Mouse (Mus musculus) CH12.LX (cell line): ENCODE results near the gene Cst9. TPM values are rescaled to one million over a fixed set of nuclear protein-coding genes. Genes with fewer than 3 reads are reported as not detected.
A peak's percentile ranks its signal among the peaks of the same experiment; 100 is the strongest.

Experiments used
- DNase-seq: peaks from one replicate; pipeline ENCODE4 v3.0.0-alpha.2; 2013; ENCODE audit errors: extremely low read depth
- H3K27ac ChIP-seq: 2 replicates; pipeline ENCODE4 v1.5.1; 2012; ENCODE audit warnings: low read depth, mild to moderate bottlenecking, control low read depth, moderate library complexity; ENCODE audit not compliant: insufficient read depth
- H3K27me3 ChIP-seq: replicated peaks from 2 replicates; pipeline ENCODE3; 2012; ENCODE audit warnings: inconsistent platforms
- H3K36me3 ChIP-seq, 2 experiments: replicated peaks in 1 of 2; 2 replicates each; pipeline versions ENCODE3 to v1.6.1; 2012; ENCODE audit warnings: inconsistent platforms in 1 of 2, low read length in 1 of 2, mild to moderate bottlenecking in 1 of 2, mixed read lengths in 1 of 2, moderate library complexity in 1 of 2; ENCODE audit not compliant: control insufficient read depth in 1 of 2, insufficient read depth in 1 of 2
- H3K4me1 ChIP-seq, 2 experiments: 2 replicates each; pipeline ENCODE4 v1.6.1; 2012; ENCODE audit warnings: inconsistent platforms in 1 of 2, moderate library complexity in 1 of 2; ENCODE audit not compliant: insufficient read depth in 2 of 2, control insufficient read depth in 1 of 2
- H3K4me2 ChIP-seq: 2 replicates; pipeline ENCODE4 v1.6.1; 2012; ENCODE audit warnings: low read depth, mild to moderate bottlenecking, control low read depth; ENCODE audit not compliant: poor library complexity, insufficient read depth, severe bottlenecking
- H3K4me3 ChIP-seq, 3 experiments: fragments of 150-350 bp in 1 of 3; sonication (generic) in 1 of 3; replicated peaks in 1 of 3; 2 replicates each; pipeline versions ENCODE3 to v1.5.1; 2011 to 2012; ENCODE audit warnings: low read depth in 2 of 3, low read length in 2 of 3, mild to moderate bottlenecking in 2 of 3, moderate library complexity in 2 of 3, control low read depth in 1 of 3, improper control_type of control experiment in 1 of 3, inconsistent platforms in 1 of 3, mixed read lengths in 1 of 3; ENCODE audit not compliant: poor library complexity in 1 of 3
- H3K79me2 ChIP-seq: replicated peaks from 2 replicates; pipeline ENCODE4 v1.6.1; 2012; ENCODE audit warnings: mild to moderate bottlenecking, moderate library complexity; ENCODE audit not compliant: control insufficient read depth, poor library complexity, insufficient read depth, severe bottlenecking; ENCODE audit errors: extremely low read depth
- H3K9ac ChIP-seq: 2 replicates; pipeline ENCODE4 v1.6.1; 2012; ENCODE audit warnings: low read depth, mild to moderate bottlenecking, control low read depth, moderate library complexity; ENCODE audit not compliant: insufficient read depth
- H3K9me3 ChIP-seq: replicated peaks from 2 replicates; pipeline ENCODE3; 2012; ENCODE audit warnings: low read length, inconsistent platforms, mixed read lengths
- BHLHE40 ChIP-seq: IDR thresholded peaks from 2 replicates; pipeline ENCODE4 v1.6.1; 2011; ENCODE audit warnings: mild to moderate bottlenecking, low read depth, low read length, improper control_type of control experiment
- CHD1 ChIP-seq: IDR thresholded peaks from 2 replicates; pipeline ENCODE4 v1.6.1; 2012; ENCODE audit warnings: low read depth, low read length, improper control_type of control experiment, inconsistent platforms
- CHD2 ChIP-seq: IDR thresholded peaks from 2 replicates; pipeline ENCODE4 v1.6.1; 2011; ENCODE audit warnings: low read length, improper control_type of control experiment
- ELF1 ChIP-seq: IDR thresholded peaks from 2 replicates; pipeline ENCODE4 v1.6.1; 2014; ENCODE audit warnings: low read depth, mild to moderate bottlenecking, inconsistent platforms, low read length, improper control_type of control experiment
- EP300 ChIP-seq: IDR thresholded peaks from 2 replicates; pipeline ENCODE4 v1.6.1; 2011; ENCODE audit warnings: low read length, improper control_type of control experiment
- ETS1 ChIP-seq: conservative IDR thresholded peaks from 2 replicates; pipeline ENCODE4 v1.6.1; 2012; ENCODE audit warnings: low read depth, mild to moderate bottlenecking, inconsistent platforms, low read length, improper control_type of control experiment, moderate library complexity
- GABPA ChIP-seq: IDR thresholded peaks from 2 replicates; pipeline ENCODE4 v1.6.1; 2012; ENCODE audit warnings: low read depth, low read length, improper control_type of control experiment, inconsistent platforms; ENCODE audit not compliant: insufficient replicate concordance
- HCFC1 ChIP-seq: IDR thresholded peaks from 2 replicates; pipeline ENCODE4 v1.6.1; 2012; ENCODE audit warnings: low read depth, mild to moderate bottlenecking, inconsistent platforms, low read length, improper control_type of control experiment
- IRF4 ChIP-seq: IDR thresholded peaks from 2 replicates; pipeline ENCODE4 v1.6.1; 2014; ENCODE audit warnings: low read depth, mild to moderate bottlenecking, inconsistent platforms, low read length, improper control_type of control experiment
- KAT2A ChIP-seq: IDR thresholded peaks from 2 replicates; pipeline ENCODE4 v1.6.1; 2012; ENCODE audit warnings: low read length, improper control_type of control experiment, inconsistent platforms; ENCODE audit not compliant: insufficient replicate concordance
- MAFK ChIP-seq: IDR thresholded peaks from 2 replicates; pipeline ENCODE4 v1.6.1; 2011; ENCODE audit warnings: low read length, improper control_type of control experiment; ENCODE audit not compliant: insufficient replicate concordance
- MAX ChIP-seq: IDR thresholded peaks from 2 replicates; pipeline ENCODE4 v1.6.1; 2011; ENCODE audit warnings: low read length, improper control_type of control experiment
- MAZ ChIP-seq: IDR thresholded peaks from 2 replicates; pipeline ENCODE4 v1.6.1; 2012; ENCODE audit warnings: low read depth, mild to moderate bottlenecking, inconsistent platforms, low read length, improper control_type of control experiment, moderate library complexity
- MEF2A ChIP-seq: IDR thresholded peaks from 2 replicates; pipeline ENCODE4 v1.6.1; 2014; ENCODE audit warnings: low read depth, mild to moderate bottlenecking, inconsistent platforms, low read length, improper control_type of control experiment, borderline replicate concordance
- MXI1 ChIP-seq: IDR thresholded peaks from 2 replicates; pipeline ENCODE4 v1.6.1; 2011; ENCODE audit warnings: mild to moderate bottlenecking, low read depth, low read length, improper control_type of control experiment
- MYC ChIP-seq: IDR thresholded peaks from 2 replicates; pipeline ENCODE4 v1.6.1; 2011; ENCODE audit warnings: low read depth, mild to moderate bottlenecking, improper control_type of control experiment, low read length
- NELFE ChIP-seq: IDR thresholded peaks from 2 replicates; pipeline ENCODE4 v1.6.1; 2011; ENCODE audit warnings: low read depth, low read length, improper control_type of control experiment
- NRF1 ChIP-seq: IDR thresholded peaks from 2 replicates; pipeline ENCODE4 v1.6.1; 2014; ENCODE audit warnings: low read depth, mild to moderate bottlenecking, inconsistent platforms, low read length, improper control_type of control experiment, moderate library complexity
- POLR2AphosphoS2 ChIP-seq: IDR thresholded peaks from 2 replicates; pipeline ENCODE4 v1.6.1; 2011; ENCODE audit warnings: low read depth, low read length, improper control_type of control experiment
- RAD21 ChIP-seq: IDR thresholded peaks from 2 replicates; pipeline ENCODE4 v1.6.1; 2011; ENCODE audit warnings: low read depth, mild to moderate bottlenecking, low read length, improper control_type of control experiment, moderate library complexity
- RCOR1 ChIP-seq: conservative IDR thresholded peaks from 2 replicates; pipeline ENCODE4 v1.6.1; 2012; ENCODE audit warnings: low read depth, mild to moderate bottlenecking, inconsistent platforms, low read length, improper control_type of control experiment
- SIN3A ChIP-seq: IDR thresholded peaks from 2 replicates; pipeline ENCODE4 v1.6.1; 2012; ENCODE audit warnings: low read length, improper control_type of control experiment, inconsistent platforms
- TBP ChIP-seq: conservative IDR thresholded peaks from 2 replicates; pipeline ENCODE4 v1.6.1; 2011; ENCODE audit warnings: low read depth, low read length, improper control_type of control experiment
- TCF12 ChIP-seq: IDR thresholded peaks from 2 replicates; pipeline ENCODE4 v1.6.1; 2014; ENCODE audit warnings: low read depth, mild to moderate bottlenecking, inconsistent platforms, low read length, improper control_type of control experiment
- UBTF ChIP-seq: IDR thresholded peaks from 2 replicates; pipeline ENCODE4 v1.6.1; 2012; ENCODE audit warnings: low read depth, mild to moderate bottlenecking, inconsistent platforms, low read length, improper control_type of control experiment, moderate library complexity
- USF1 ChIP-seq: IDR thresholded peaks from 2 replicates; pipeline ENCODE4 v1.6.1; 2014; ENCODE audit warnings: low read depth, mild to moderate bottlenecking, inconsistent platforms, low read length, improper control_type of control experiment
- USF2 ChIP-seq: conservative IDR thresholded peaks from 2 replicates; pipeline ENCODE4 v1.6.1; 2011; ENCODE audit warnings: low read depth, low read length, improper control_type of control experiment
- ZMIZ1 ChIP-seq: IDR thresholded peaks from 2 replicates; pipeline ENCODE4 v1.6.1; 2012; ENCODE audit warnings: low read depth, mild to moderate bottlenecking, inconsistent platforms, low read length, improper control_type of control experiment
- dilution Hi-C: fragments of 300-500 bp; cut with MboI; formaldehyde crosslinking; loops from 2 replicates; pipeline ENCODE4 v1.14.3; 2020; ENCODE audit warnings: low sequenced_read_pairs; ENCODE audit not compliant: extremely low pct_unique_long_range_greater_than_20kb, extremely low pct_ligation_motif_present
- in situ Hi-C: fragments of 300-500 bp; cut with MboI; formaldehyde crosslinking; loops from 3 replicates; pipeline ENCODE4 v1.14.3; 2019; ENCODE audit warnings: low sequenced_read_pairs, low pct_ligation_motif_present, low pct_unique_long_range_greater_than_20kb, mixed read lengths
- polyA plus RNA-seq: library from polyadenylated mRNA; unstranded; fragments of >175 nt; gene quantifications from 2 replicates; pipeline ENCODE4 v1.2.1, GENCODE M21; 2012; ENCODE audit warnings: low read depth; ENCODE audit not compliant: insufficient read length
- total RNA-seq, 2 experiments: library from RNA; depleted of rRNA; stranded (reverse); fragments of 300-350 nt in 1 of 2; fragments of >200 nt in 1 of 2; gene quantifications; 2 replicates each; pipeline ENCODE4 v1.2.3; 2012 to 2014

Cst9 gene
- total and polyA plus RNA-seq, 3 experiments, result not detected

DNA sequence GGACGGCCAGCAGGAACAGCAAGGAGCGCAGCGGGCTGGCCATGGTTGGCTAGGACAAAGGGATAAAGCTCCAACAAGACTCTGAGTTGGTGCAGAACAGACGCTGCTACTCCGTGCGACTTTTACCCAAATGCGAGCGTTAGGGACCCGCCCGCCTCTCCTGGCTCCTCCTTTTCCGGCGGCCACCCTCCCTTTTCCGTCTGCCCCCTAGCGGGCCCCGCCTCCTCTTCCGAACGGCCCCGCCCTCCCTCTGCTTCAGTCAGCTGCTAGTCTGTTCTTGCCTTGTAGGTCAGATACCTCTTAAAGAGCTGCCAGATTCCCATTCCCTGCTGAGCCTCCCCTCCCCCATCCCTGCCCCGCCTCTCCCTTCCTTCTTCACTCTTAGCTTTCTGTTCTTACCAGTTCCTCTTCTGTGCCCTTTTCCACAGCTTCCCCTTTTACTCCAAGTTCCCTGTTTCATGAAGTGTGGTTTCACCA, 40.4 kb downstream of the Cst9 start, which contains the start of gene Cst3 (continued):
- TF ChIP-seq EP300 (peak; percentile 31; the same call in 1 of the 2 replicates), IRF4 (0 out of 2 replicates have a peak, but pooled peaks have one; percentile 15), MAFK (no peak), ZMIZ1 (no peak), RCOR1 (no peak), KAT2A (no peak), HCFC1 (peak; percentile 46; the same call in 1 of the 2 replicates), CHD2 (no peak), USF2 (no peak), RAD21 (no peak), NELFE (peak; percentile 80), CHD1 (no peak), NRF1 (no peak), MYC (no peak), POLR2AphosphoS2 (no peak), USF1 (no peak)

DNA sequence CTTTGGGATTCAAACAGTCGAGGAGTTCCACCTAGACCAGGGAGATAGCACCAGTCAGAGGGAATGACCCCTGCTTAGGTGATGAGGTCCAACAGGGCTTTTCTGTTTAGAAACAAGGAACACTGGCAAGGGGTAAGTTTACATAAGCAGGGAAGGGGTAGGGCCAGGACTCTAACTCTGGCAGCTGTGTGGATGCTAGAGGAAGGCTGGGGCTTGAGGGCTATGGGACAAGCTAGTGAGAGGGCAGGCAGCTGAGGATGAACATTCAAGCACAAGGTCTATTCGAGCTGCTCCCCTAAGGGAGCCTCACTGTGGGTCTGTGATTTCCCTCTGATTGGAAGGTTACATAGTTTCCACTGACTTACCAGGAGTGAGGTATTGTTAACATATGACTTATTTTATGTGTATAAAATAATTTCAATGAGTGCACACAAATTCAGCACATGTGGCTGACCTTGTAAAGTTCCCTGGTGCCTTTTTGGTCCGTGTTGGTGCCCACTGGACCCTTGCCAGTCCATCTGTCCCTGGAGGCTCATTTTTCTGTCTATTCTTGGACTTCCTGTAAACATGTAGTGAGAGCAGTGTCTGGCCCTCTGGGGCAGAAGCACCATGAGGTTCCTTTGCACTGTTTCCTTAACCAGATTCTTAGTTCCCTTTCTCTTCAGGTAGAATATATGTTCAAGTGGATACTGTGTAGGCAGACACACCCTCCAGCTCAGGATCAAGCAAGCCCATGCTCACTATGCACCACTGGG, 42.2 kb downstream of the Cst9 start:
- Histone ChIP-seq H3K36me3 (peaks cover under 1 to 13% of the 10 kb centered on the region in 2 experiments), H3K27me3 (no peaks in the 10 kb centered on the region), H3K27ac (peak overlapping the region; percentile 43)
- DNase-seq, result peak; percentile 45
- TF ChIP-seq MYC (peak; percentile 64; the same call in 1 of the 2 replicates), TBP (no peak), ELF1 (peak; percentile 53), MAZ (no peak), ZMIZ1 (no peak), UBTF (no peak), MAX (no peak), ETS1 (0 out of 2 replicates have a peak, but pooled peaks have one; percentile 13), HCFC1 (0 out of 2 replicates have a peak, but pooled peaks have one; percentile 17), TCF12 (peak; percentile 62; the same call in 1 of the 2 replicates), IRF4 (peak; percentile 66), MAFK (no peak), KAT2A (no peak), MEF2A (peak; percentile 96), MXI1 (no peak), CHD2 (peak; percentile 54; the same call in 1 of the 2 replicates), POLR2AphosphoS2 (no peak), GABPA (no peak), CHD1 (no peak), USF1 (no peak), EP300 (peak; percentile 73), BHLHE40 (0 out of 2 replicates have a peak, but pooled peaks have one; percentile 17), SIN3A (0 out of 2 replicates have a peak, but pooled peaks have one; percentile 30)
- TF ChIP-seq, all 38 proteins: peak for 11
- in situ Hi-C loops, result no loop called here
- no peak overlapping the region for H3K4me3 ChIP-seq
- 0 out of 2 replicates have a peak overlapping the region, but pooled peaks have one; percentile 55 for H3K4me2 ChIP-seq
- dilution Hi-C loops, result no loop called here
- peaks cover 15 to 58% of the 10 kb centered on the region in 2 experiments for H3K4me1 ChIP-seq
- H3K9ac ChIP-seq, result peak overlapping the region; percentile 16; the same call in 1 of the 2 replicates
- no peaks in the 10 kb centered on the region for H3K9me3 ChIP-seq
- peaks cover 16% of the 10 kb centered on the region for H3K79me2 ChIP-seq
